Mouse (Mus musculus): ENCODE measurements at regions not wholly inside any gene's neighbourhood (a gene's known extent, or its start where the extent isn't known, plus 50 kb on each side); places are given as distances from the start of the nearest gene placed in this dataset.
"Not testable (repeated sequence)": the region's sequence is repeated elsewhere in the genome, so short reads cannot be mapped to it uniquely, and the experiment has no call there.

- not testable (repeated sequence) for H3K36me3 ChIP-seq (replicated peaks); H3K4me2 ChIP-seq
- WGBS, result 73% methylated on average over 4 of the region's 4 CpGs
Observed at GRCm38 (mm10) chr14:53757782-53758181, 496.1 kb downstream of the Dad1 start.

GRCm38 (mm10) chr14:53757095-53757494 lies 496.8 kb downstream of the Dad1 start:
- H3K36me3 ChIP-seq (replicated peaks); H3K27ac ChIP-seq; H3K27me3 ChIP-seq; H3K4me1 ChIP-seq; H3K9ac ChIP-seq; ATAC-seq (ENCODE audit: low FRiP score); H3K4me2 ChIP-seq; H3K4me3 ChIP-seq (replicated peaks); H3K9me3 ChIP-seq: not testable (repeated sequence)
- WGBS, result no CpG with 5 or more reads among the region's 1 CpGs

More at GRCm38 (mm10) chr14:53757782-53758181, 496.1 kb downstream of the Dad1 start:
- H3K27me3 ChIP-seq; H3K27ac ChIP-seq; ATAC-seq (ENCODE audit: low FRiP score); H3K4me1 ChIP-seq; H3K9ac ChIP-seq; H3K4me3 ChIP-seq (replicated peaks); H3K9me3 ChIP-seq: not testable (repeated sequence)

GRCm38 (mm10) chr14:53750703-53751441 lies 503.0 kb downstream of the Dad1 start:
- Histone ChIP-seq H3K9me3 (no peaks in the 10 kb centered on the region), H3K27me3 (no peaks in the 10 kb centered on the region), H3K4me2 (no peak overlapping the region), H3K4me1 (no peaks in the 10 kb centered on the region), H3K4me3 (replicated peaks) (no peak overlapping the region), H3K9ac (no peak overlapping the region), H3K27ac (no peak overlapping the region), H3K36me3 (replicated peaks) (no peaks in the 10 kb centered on the region)
- no peak for ATAC-seq (ENCODE audit: low FRiP score)
- 80% methylated on average over 4 of the region's 4 CpGs for WGBS

- not testable (repeated sequence) for H3K4me1 ChIP-seq; H3K9me3 ChIP-seq; H3K4me2 ChIP-seq; H3K36me3 ChIP-seq (replicated peaks); H3K9ac ChIP-seq; ATAC-seq (ENCODE audit: low FRiP score); H3K27me3 ChIP-seq; H3K4me3 ChIP-seq (replicated peaks); H3K27ac ChIP-seq
- 86% methylated on average over 3 of the region's 3 CpGs for WGBS
Observed at GRCm38 (mm10) chr14:53743552-53743951, 510.4 kb downstream of the Dad1 start.

GRCm38 (mm10) chr14:53742864-53743263 lies 511.0 kb downstream of the Dad1 start:
- not testable (repeated sequence) for ATAC-seq (ENCODE audit: low FRiP score); H3K27ac ChIP-seq; H3K9ac ChIP-seq; H3K4me2 ChIP-seq; H3K4me3 ChIP-seq (replicated peaks); H3K27me3 ChIP-seq; H3K36me3 ChIP-seq (replicated peaks); H3K4me1 ChIP-seq; H3K9me3 ChIP-seq
- WGBS, result 83% methylated on average over 2 of the region's 2 CpGs

GRCm38 (mm10) chr14:53741246-53741645 lies 512.7 kb downstream of the Dad1 start:
- not testable (repeated sequence) for ATAC-seq (ENCODE audit: low FRiP score); H3K27me3 ChIP-seq; H3K4me3 ChIP-seq (replicated peaks); H3K9ac ChIP-seq; H3K27ac ChIP-seq; H3K4me1 ChIP-seq; H3K36me3 ChIP-seq (replicated peaks); H3K9me3 ChIP-seq; H3K4me2 ChIP-seq
- WGBS, result 55% methylated on average over 4 of the region's 4 CpGs

- 39% methylated on average over 4 of the region's 4 CpGs for WGBS
- H3K27me3 ChIP-seq; H3K36me3 ChIP-seq (replicated peaks); H3K9ac ChIP-seq; H3K4me2 ChIP-seq; H3K9me3 ChIP-seq; H3K27ac ChIP-seq; H3K4me1 ChIP-seq; H3K4me3 ChIP-seq (replicated peaks): not testable (repeated sequence)
- 0 out of 2 replicates have a peak, but pooled peaks have one; percentile 33 for ATAC-seq (ENCODE audit: low FRiP score)
Observed at GRCm38 (mm10) chr14:53737962-53738361, 515.9 kb downstream of the Dad1 start.

GRCm38 (mm10) chr14:53736274-53736673 lies 517.6 kb downstream of the Dad1 start:
- 77% methylated on average over 4 of the region's 4 CpGs for WGBS

GRCm38 (mm10) chr14:53731600-53731999 lies 522.3 kb downstream of the Dad1 start:
- not testable (repeated sequence) for H3K9ac ChIP-seq; H3K36me3 ChIP-seq (replicated peaks); H3K4me2 ChIP-seq; ATAC-seq (ENCODE audit: low FRiP score); H3K4me1 ChIP-seq; H3K9me3 ChIP-seq; H3K4me3 ChIP-seq (replicated peaks); H3K27me3 ChIP-seq; H3K27ac ChIP-seq
- no CpG with 5 or more reads among the region's 4 CpGs for WGBS

More at GRCm38 (mm10) chr14:53736274-53736673, 517.6 kb downstream of the Dad1 start:
- not testable (repeated sequence) for H3K9ac ChIP-seq; H3K36me3 ChIP-seq (replicated peaks); H3K27ac ChIP-seq; H3K4me3 ChIP-seq (replicated peaks); H3K4me2 ChIP-seq; H3K27me3 ChIP-seq; H3K9me3 ChIP-seq; ATAC-seq (ENCODE audit: low FRiP score); H3K4me1 ChIP-seq

GRCm38 (mm10) chr14:53729877-53730276 lies 524.0 kb downstream of the Dad1 start:
- not testable (repeated sequence) for H3K27ac ChIP-seq; H3K9ac ChIP-seq; H3K4me1 ChIP-seq; ATAC-seq (ENCODE audit: low FRiP score); H3K27me3 ChIP-seq; H3K36me3 ChIP-seq (replicated peaks); H3K4me2 ChIP-seq; H3K4me3 ChIP-seq (replicated peaks); H3K9me3 ChIP-seq
- 60% methylated on average over 1 of the region's 7 CpGs for WGBS

GRCm38 (mm10) chr14:53729149-53729548 lies 524.8 kb downstream of the Dad1 start:
- not testable (repeated sequence) for H3K4me1 ChIP-seq; H3K4me3 ChIP-seq (replicated peaks); H3K4me2 ChIP-seq; ATAC-seq (ENCODE audit: low FRiP score); H3K27ac ChIP-seq; H3K9ac ChIP-seq; H3K9me3 ChIP-seq; H3K27me3 ChIP-seq; H3K36me3 ChIP-seq (replicated peaks)
- WGBS, result 83% methylated on average over 1 of the region's 1 CpGs

- WGBS, result 70% methylated on average over 2 of the region's 4 CpGs
- H3K36me3 ChIP-seq (replicated peaks); H3K4me2 ChIP-seq; H3K4me1 ChIP-seq; ATAC-seq (ENCODE audit: low FRiP score); H3K4me3 ChIP-seq (replicated peaks); H3K9me3 ChIP-seq; H3K27me3 ChIP-seq; H3K9ac ChIP-seq; H3K27ac ChIP-seq: not testable (repeated sequence)
Observed at GRCm38 (mm10) chr14:53726914-53727313, 527.0 kb downstream of the Dad1 start.

- not testable (repeated sequence) for H3K27me3 ChIP-seq; H3K4me1 ChIP-seq; H3K9ac ChIP-seq; H3K9me3 ChIP-seq; H3K36me3 ChIP-seq (replicated peaks); H3K27ac ChIP-seq; H3K4me3 ChIP-seq (replicated peaks); ATAC-seq (ENCODE audit: low FRiP score); H3K4me2 ChIP-seq
Observed at GRCm38 (mm10) chr14:53723611-53724010, 530.3 kb downstream of the Dad1 start.
